Mouse (Mus musculus) A20 (cell line): ENCODE measurements at regions not wholly inside any gene's neighbourhood (a gene's known extent, or its start where the extent isn't known, plus 50 kb on each side); places are given as distances from the start of the nearest gene placed in this dataset.

Source experiments
- DNase-seq: peaks from one replicate; pipeline ENCODE4 v3.0.0-alpha.2; 2011; ENCODE audit warnings: low read depth, low spot score

DNA sequence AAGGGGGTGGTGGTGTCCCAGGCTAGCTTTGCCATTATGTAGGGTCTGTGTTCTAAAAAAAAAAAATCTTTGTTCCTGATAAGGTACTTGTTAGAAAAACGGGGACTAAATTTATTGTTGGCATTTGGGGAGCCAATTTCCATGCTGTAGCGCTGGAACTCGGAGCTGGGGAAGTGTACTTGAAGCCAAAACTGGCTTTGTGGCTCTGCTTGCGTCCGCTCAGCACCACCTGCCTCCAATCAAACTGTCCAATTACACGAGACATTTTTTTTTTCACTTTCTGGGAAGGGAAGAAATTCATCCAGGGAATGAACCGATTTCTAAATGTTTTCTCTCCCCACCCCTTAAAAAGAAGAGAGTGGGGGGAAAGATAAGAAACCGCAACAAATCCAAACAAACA, 138.1 kb upstream of the Id2 start:
- DNase-seq: no peak

- no peak for DNase-seq
Observed at GRCm38 (mm10) chr12:25234636-25235035, 137.7 kb upstream of the Id2 start.

GRCm38 (mm10) chr12:25233027-25233535, 136.1 kb upstream of the Id2 start:
- DNase-seq: no peak

GRCm38 (mm10) chr12:25232358-25233026, 135.6 kb upstream of the Id2 start:
- DNase-seq: no peak

- DNase-seq: no peak
Observed at GRCm38 (mm10) chr12:25228708-25229107, 131.8 kb upstream of the Id2 start.

DNA sequence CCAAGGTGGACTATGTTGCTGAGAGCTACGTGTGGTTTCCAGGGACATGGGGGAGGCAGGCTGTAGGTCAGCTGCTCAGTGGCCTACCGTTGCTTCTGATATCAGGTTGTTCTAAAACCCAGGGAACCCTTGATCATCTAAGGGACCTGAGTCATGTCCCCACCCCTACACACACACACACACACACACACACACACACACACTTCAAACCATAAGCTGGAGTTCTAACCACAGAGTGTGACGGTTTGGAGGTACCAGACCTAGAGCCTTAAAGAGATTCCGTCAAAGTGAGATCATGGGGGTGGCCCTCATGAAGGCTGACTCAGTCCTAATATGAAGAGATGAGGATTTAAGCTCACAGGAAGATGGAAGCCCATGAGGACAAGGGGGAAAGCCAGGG, 130.8 kb upstream of the Id2 start:
- no peak for DNase-seq

DNA sequence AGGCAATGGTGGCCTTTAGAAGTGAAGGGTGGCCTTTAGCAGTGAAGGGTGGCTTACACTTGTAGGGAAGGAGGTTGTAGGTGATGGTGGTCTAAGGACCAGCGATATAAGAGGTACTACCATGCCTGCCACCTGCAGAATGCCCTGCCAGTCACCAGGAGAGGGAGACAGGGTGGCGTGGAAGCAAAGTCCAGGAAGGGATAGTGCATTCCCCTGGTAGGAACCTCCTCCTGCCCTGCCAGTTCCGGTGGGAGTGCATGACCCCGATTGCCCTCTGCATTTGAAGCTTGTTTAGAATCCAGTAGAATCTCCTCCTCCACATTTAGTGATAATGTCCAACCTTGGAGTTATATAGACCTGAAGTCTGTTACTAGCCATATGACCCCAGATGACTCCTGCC, 127.7 kb upstream of the Id2 start:
- no peak for DNase-seq

GRCm38 (mm10) chr12:25224201-25224600, 127.3 kb upstream of the Id2 start:
- DNase-seq: no peak

- peak; percentile 77 for DNase-seq
Observed at GRCm38 (mm10) chr12:25223539-25223938, 126.6 kb upstream of the Id2 start.

GRCm38 (mm10) chr12:25220780-25221106, 123.8 kb upstream of the Id2 start:
- no peak for DNase-seq

DNA sequence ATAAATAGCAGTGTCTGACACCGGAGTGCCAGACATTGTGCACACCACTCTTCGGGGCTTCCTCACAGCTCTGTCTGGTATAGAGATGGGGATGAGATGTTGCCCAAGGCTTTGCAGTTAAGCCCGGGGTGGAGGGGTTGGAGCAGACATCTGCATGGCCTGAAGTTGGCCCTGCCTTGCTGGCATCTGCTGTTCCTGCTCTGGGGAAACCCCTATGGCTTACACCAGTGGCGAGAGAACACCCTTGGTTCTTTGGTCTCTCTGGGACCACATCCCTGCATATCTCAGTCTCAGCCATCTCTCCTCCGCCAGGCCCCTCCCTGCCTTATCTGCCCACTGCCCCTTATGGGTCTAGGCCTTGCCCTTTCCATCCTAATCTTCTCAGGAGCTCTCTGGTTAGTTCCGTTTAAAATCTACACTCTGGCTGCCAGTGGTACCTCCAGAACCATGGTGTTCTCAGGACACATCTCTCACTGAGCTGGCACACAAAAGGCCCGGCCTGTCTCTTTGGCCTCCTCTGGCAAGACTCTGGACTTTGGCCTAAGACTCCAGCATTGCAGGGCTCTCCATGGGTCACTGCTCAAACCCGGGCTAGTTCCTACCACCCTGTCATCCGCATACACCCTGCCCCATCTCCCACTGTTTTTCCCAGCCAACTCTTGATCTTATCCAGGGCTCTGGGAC, 123.3 kb upstream of the Id2 start:
- DNase-seq: no peak

DNA sequence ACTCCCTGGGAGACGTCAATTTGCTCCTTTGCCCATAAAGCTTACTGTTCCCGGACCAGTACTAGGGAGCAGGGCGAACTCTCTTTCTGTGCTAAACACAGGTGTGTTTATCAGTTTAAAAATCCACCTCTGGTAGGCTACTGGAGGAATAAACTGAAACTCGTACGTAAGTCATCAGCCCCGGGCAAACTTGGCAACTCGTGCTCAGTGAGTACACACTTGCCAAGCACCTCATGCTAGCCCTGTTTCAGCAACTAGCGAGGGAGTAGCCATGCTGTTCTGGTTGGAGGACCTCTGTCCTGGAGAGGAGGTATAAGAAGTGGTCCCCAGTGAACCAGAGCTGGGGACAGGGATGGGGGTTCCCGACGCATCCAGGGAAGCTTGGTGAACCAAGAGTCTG, 122.6 kb upstream of the Id2 start:
- no peak for DNase-seq

DNA sequence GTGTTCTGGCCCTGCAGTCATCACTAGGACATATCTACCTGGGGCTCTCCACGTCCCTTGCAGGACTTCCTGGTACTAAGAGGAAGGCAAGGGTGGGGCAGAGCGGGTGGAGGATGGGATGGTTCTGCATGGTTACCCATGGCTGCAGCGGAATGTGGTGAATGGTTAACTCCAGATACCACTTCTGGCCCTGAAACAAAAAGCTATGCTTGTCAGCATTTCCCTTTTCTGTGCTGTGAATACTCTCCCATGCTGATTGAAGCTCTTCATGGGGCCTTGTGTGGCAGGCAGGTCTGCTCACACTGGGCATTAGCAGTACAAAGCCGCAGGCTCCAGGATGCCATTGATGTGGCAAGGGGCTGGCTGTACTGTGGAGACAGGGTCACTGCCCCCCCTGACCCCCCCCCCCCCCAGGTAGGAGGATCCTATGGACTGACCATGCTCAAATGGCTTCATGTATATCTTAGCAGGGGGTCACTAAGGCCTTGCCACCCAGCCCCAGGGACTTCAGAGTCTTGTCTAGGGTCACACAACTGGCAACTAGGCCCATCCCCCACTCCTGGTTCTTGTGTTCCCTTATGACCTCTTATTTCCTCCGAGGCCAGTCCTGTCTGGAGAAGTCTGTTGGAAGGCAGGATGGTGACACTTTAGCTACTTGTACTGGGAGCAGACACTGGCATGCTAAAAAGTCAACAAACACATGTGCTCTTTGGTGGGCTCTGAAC, 120.0 kb upstream of the Id2 start:
- DNase-seq: peak; percentile 89

GRCm38 (mm10) chr12:25215266-25215665, 118.3 kb upstream of the Id2 start:
- no peak for DNase-seq

DNA sequence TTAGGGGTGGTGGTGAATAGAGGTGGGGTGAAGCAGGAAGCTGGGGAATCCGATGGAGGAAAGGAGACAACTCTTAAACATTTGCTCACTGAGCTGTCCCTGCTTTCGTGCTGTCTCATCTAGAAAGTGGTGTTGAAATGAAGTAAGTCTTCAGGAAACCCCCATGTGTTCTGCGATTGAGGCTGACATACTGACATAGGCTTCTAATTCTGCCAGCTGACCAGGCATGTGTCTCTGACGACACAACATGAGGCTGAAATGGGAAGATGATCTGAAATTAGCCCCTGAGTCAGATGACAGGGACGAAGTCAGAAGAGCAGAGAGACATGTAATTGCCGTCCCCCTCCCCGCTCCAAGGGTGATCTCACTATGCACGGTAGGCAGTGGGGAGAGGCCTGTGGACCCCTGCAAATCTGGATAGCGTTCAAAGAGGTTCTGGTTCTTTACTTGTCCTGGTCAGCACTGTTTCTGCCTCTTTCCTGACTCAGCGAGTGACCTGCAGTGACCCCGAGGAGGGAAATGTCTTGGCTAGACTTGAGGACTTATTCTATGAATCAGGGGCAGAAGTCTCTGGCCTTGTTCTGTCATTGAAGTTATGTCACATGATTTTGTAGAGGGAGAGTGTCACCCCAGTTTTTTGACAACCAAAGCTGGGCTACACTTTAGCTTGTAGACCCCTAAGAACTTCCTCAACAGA, 117.0 kb upstream of the Id2 start:
- peak; percentile 56 for DNase-seq

- DNase-seq: peak; percentile 65
Observed at GRCm38 (mm10) chr12:25211331-25211730, 114.4 kb upstream of the Id2 start.

GRCm38 (mm10) chr12:25210597-25210996, 113.7 kb upstream of the Id2 start:
- peak; percentile 61 for DNase-seq

DNA sequence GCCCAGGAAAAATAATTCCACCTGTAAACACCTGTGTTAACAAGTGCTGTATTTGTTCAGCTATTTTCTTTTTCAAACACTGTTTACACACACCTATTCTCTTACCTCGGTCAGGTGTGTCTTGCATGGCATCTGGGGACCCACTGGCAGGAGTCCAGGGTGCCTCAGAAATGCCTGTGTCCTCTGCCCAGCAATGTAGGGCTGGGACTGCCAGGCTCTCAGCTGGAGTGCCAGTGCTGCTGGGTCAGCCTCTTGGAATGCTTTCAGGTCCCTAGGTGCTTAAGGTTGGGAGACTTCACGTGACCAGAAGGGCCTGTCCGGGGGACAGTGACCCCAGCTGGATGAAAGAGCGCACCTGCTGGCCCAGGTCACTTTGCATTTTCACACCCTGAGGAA, 112.4 kb upstream of the Id2 start:
- no peak for DNase-seq

GRCm38 (mm10) chr12:25208670-25209332, 111.9 kb upstream of the Id2 start:
- DNase-seq: peak; percentile 91

DNA sequence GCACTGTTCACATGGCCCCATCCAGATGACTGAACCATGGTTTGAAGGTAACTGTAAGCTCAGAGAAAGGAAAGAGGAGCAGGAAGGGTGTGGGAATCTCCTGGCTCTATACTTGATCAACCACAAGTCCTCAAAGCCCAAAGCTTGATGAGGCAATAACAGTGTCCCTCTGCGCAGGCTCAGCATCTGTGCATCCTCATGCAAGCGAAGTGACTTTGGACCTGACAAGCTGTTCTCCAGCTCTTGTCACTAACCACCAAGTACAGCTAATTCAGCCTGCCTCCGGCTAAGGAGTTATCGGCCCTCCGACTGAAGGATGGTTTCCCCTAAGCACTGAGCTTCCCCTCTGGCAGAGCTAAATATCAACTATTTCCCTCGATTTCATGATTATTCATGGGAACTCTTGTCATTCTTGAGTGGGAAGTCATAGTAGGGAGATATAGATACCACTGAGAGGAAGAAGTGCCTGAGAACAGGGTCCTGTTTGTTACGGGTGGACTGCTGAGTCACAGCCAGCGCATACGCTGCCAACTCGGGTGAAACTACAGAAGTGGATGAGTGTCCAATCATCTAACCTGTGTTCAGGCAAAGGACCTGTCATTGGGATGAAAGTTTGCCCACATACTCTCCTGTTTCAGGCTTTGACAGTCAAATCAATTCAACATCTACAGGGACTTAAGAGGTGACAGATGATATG, 106.6 kb upstream of the Id2 start:
- DNase-seq: no peak

DNA sequence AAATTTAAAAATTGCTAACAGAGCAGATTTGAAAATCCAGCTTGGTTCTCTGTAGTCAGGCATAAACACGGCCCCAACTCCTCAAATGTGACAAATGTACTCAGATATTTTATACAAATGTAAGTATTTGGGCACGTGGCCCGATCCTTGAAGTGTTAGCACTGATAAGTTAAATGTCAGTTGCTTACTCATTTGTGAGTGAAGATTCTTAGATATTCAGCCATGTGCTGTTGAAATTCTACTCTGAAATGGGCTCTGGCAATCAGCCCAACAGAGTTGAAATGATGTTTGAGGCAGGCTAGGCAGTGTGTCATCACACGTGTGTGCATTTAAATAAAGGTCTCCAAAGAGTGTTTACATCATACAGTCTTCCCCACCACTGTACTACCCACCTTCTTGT, 103.2 kb upstream of the Id2 start:
- no peak for DNase-seq
